Mouse (Mus musculus) myocyte (in vitro differentiated cells): ENCODE data around the gene Lzic.

Experiments
- E2F4 ChIP-seq: IDR thresholded peaks from one replicate; pipeline ENCODE4 v1.6.1; 2011; ENCODE audit warnings: mild to moderate bottlenecking, control low read depth, moderate library complexity; ENCODE audit not compliant: insufficient read depth
- MAX ChIP-seq: IDR thresholded peaks from one replicate; pipeline ENCODE4 v1.6.1; 2011; ENCODE audit warnings: low read depth, mild to moderate bottlenecking, control low read depth
- POLR2A ChIP-seq: IDR thresholded peaks from one replicate; pipeline ENCODE4 v1.6.1; 2011; ENCODE audit warnings: low read depth, mild to moderate bottlenecking, control low read depth, moderate library complexity; ENCODE audit not compliant: insufficient read length
- REST ChIP-seq: IDR thresholded peaks from one replicate; pipeline ENCODE4 v1.6.1; 2011; ENCODE audit warnings: mild to moderate bottlenecking, control low read depth, moderate library complexity; ENCODE audit not compliant: insufficient read depth, insufficient read length
- USF1 ChIP-seq: IDR thresholded peaks from one replicate; pipeline ENCODE4 v1.6.1; 2011; ENCODE audit warnings: low read depth, mild to moderate bottlenecking, control low read depth, moderate library complexity

- TF ChIP-seq USF1 (no peak), E2F4 (no peak), REST (no peak), POLR2A (no peak), MAX (no peak)
These were observed 11.6 kb downstream of the Lzic start for GRCm38 (mm10) chr4:149496612-149497011.
